Mouse (Mus musculus) heart, embryonic 15.5 days (tissue): ENCODE measurements around the gene Olfr1291-ps1. TPM values are rescaled to one million over a fixed set of nuclear protein-coding genes. Genes with fewer than 3 reads are reported as not detected.

ENCODE experiments used
- ATAC-seq: fragments of 200-750 bp; cut with Nextera tagmentation; replicated peaks from 2 replicates; pipeline ENCODE4 v1.8.0; 2017; ENCODE audit warnings: low read depth, moderate TSS enrichment; ENCODE audit not compliant: insufficient number of reproducible peaks, insufficient read depth, low FRiP score
- H3K27ac ChIP-seq: fragments of 300-500 bp; sonication (generic); 2 replicates; pipeline ENCODE4 v1.5.1; 2015; ENCODE audit warnings: mild to moderate bottlenecking, inconsistent platforms
- H3K27me3 ChIP-seq: fragments of 300-500 bp; sonication (generic); 2 replicates; pipeline ENCODE4 v1.6.1; 2015; ENCODE audit warnings: inconsistent platforms
- H3K36me3 ChIP-seq: fragments of 300-500 bp; sonication (generic); 2 replicates; pipeline ENCODE4 v1.6.1; 2015; ENCODE audit warnings: mild to moderate bottlenecking, inconsistent platforms
- H3K4me1 ChIP-seq: fragments of 300-500 bp; sonication (generic); replicated peaks from 2 replicates; pipeline ENCODE4 v1.6.1; 2015; ENCODE audit warnings: inconsistent platforms
- H3K4me2 ChIP-seq: fragments of 300-500 bp; sonication (generic); 2 replicates; pipeline ENCODE4 v1.6.1; 2015; ENCODE audit warnings: inconsistent platforms, mild to moderate bottlenecking, moderate library complexity
- H3K4me3 ChIP-seq: fragments of 300-500 bp; sonication (generic); 2 replicates; pipeline ENCODE4 v1.5.1; 2015; ENCODE audit warnings: mild to moderate bottlenecking, inconsistent platforms
- H3K9ac ChIP-seq: fragments of 300-500 bp; sonication (generic); 2 replicates; pipeline ENCODE4 v1.6.1; 2015; ENCODE audit warnings: mild to moderate bottlenecking, inconsistent platforms
- H3K9me3 ChIP-seq: fragments of 300-500 bp; sonication (generic); replicated peaks from 2 replicates; pipeline ENCODE4 v1.6.1; 2016; ENCODE audit warnings: inconsistent platforms
- WGBS: fragments of 180-500 bp; shearing (Covaris S2); methylation state at CpG from one replicate; pipeline ENCODE4 v1.1.7; 2015; ENCODE audit warnings: mixed read lengths; 5-methylcytosine and 5-hydroxymethylcytosine counted together
- polyA plus RNA-seq: library from polyadenylated mRNA; unstranded; fragments of >200 nt; fragmentation: Nextera tagmentation; extraction: Ambion mirVana; gene quantifications from 2 replicates; pipeline ENCODE4 v1.2.1, GENCODE M21; 2015

Olfr1291-ps1 gene
- polyA plus RNA-seq, result not detected in 2 replicates

- 81% methylated on average over 3 of the region's 3 CpGs for WGBS
- Histone ChIP-seq H3K4me1 (no peaks in the 10 kb centered on the region), H3K27me3 (no peaks in the 10 kb centered on the region), H3K9ac (no peak within 1 kb of the TSS), H3K4me3 (no peak within 1 kb of the TSS), H3K9me3 (no peaks in the 10 kb centered on the region), H3K27ac (no peak within 1 kb of the TSS), H3K36me3 (no peaks in the 10 kb centered on the region), H3K4me2 (no peak within 1 kb of the TSS)
- ATAC-seq, result no peak
Measured at GRCm38 (mm10) chr2:111496880-111497279, at the start of gene Olfr1291-ps1. Gene Olfr1291-ps1 (plus strand): TSS chr2:111497180.

- 64% methylated on average over 1 of the region's 1 CpGs for WGBS
- Histone ChIP-seq H3K4me1 (no peaks in the 10 kb centered on the region), H3K9ac (no peak within 1 kb of the TSS), H3K36me3 (no peaks in the 10 kb centered on the region), H3K27me3 (no peaks in the 10 kb centered on the region), H3K9me3 (no peaks in the 10 kb centered on the region), H3K4me2 (no peak within 1 kb of the TSS), H3K27ac (no peak within 1 kb of the TSS), H3K4me3 (no peak within 1 kb of the TSS)
- ATAC-seq, result no peak
Measured at GRCm38 (mm10) chr2:111448842-111449241, 48.1 kb upstream of the Olfr1291-ps1 start, which contains the start of gene Olfr1287. Gene Olfr1287 (plus strand): TSS chr2:111449142.

- no peak for ATAC-seq
- Histone ChIP-seq H3K4me2 (no peak within 1 kb of the TSS), H3K36me3 (no peaks in the 10 kb centered on the region), H3K9me3 (no peaks in the 10 kb centered on the region), H3K4me1 (no peaks in the 10 kb centered on the region), H3K27ac (no peak within 1 kb of the TSS), H3K9ac (no peak within 1 kb of the TSS), H3K4me3 (no peak within 1 kb of the TSS), H3K27me3 (no peaks in the 10 kb centered on the region)
- 90% methylated on average over 1 of the region's 1 CpGs for WGBS
Measured at GRCm38 (mm10) chr2:111473801-111474200, 23.2 kb upstream of the Olfr1291-ps1 start, which contains the start of gene Olfr1288. Gene Olfr1288 (plus strand): TSS chr2:111474101.

- Histone ChIP-seq H3K9me3 (no peaks in the 10 kb centered on the region), H3K4me1 (no peaks in the 10 kb centered on the region), H3K9ac (no peak within 1 kb of the TSS), H3K27ac (no peak within 1 kb of the TSS), H3K4me2 (no peak within 1 kb of the TSS), H3K36me3 (no peaks in the 10 kb centered on the region), H3K4me3 (no peak within 1 kb of the TSS), H3K27me3 (no peaks in the 10 kb centered on the region)
- no peak for ATAC-seq
- 60% methylated on average over 1 of the region's 1 CpGs for WGBS
Measured at GRCm38 (mm10) chr2:111480519-111480918, 16.5 kb upstream of the Olfr1291-ps1 start, which contains the start of gene Olfr1289. Gene Olfr1289 (plus strand): TSS chr2:111480819.

GRCm38 (mm10) chr2:111493729-111494128 lies 3.3 kb upstream of the Olfr1291-ps1 start, which contains the start of gene Olfr1290:
Gene Olfr1290 (minus strand): TSS chr2:111493829.
- no peaks in the 10 kb centered on the region for H3K27me3 ChIP-seq
- H3K9me3 ChIP-seq, result no peaks in the 10 kb centered on the region
- H3K36me3 ChIP-seq, result no peaks in the 10 kb centered on the region
- ATAC-seq, result no peak
- no peak within 1 kb of the TSS for H3K4me2 ChIP-seq
- H3K4me3 ChIP-seq, result no peak within 1 kb of the TSS
- 67% methylated on average over 5 of the region's 5 CpGs for WGBS
- no peak within 1 kb of the TSS for H3K9ac ChIP-seq
- H3K27ac ChIP-seq, result no peak within 1 kb of the TSS
- no peaks in the 10 kb centered on the region for H3K4me1 ChIP-seq

GRCm38 (mm10) chr2:111517451-111517850 lies 20.5 kb downstream of the Olfr1291-ps1 start:
- no peak overlapping the region for H3K27ac ChIP-seq
- WGBS, result 84% methylated on average over 10 of the region's 10 CpGs

GRCm38 (mm10) chr2:111524903-111525302 lies 27.9 kb downstream of the Olfr1291-ps1 start, which contains the start of gene Olfr1293-ps:
Gene Olfr1293-ps (plus strand): TSS chr2:111525203.
- Histone ChIP-seq H3K9me3 (no peaks in the 10 kb centered on the region), H3K27me3 (no peaks in the 10 kb centered on the region), H3K4me1 (no peaks in the 10 kb centered on the region), H3K4me3 (no peak within 1 kb of the TSS), H3K36me3 (no peaks in the 10 kb centered on the region), H3K9ac (no peak within 1 kb of the TSS), H3K27ac (no peak within 1 kb of the TSS), H3K4me2 (no peak within 1 kb of the TSS)
- WGBS, result 81% methylated on average over 1 of the region's 1 CpGs
- ATAC-seq, result no peak

More at GRCm38 (mm10) chr2:111517451-111517850, 20.5 kb downstream of the Olfr1291-ps1 start:
- Histone ChIP-seq H3K4me1 (no peaks in the 10 kb centered on the region), H3K36me3 (no peaks in the 10 kb centered on the region), H3K4me3 (no peak overlapping the region), H3K4me2 (no peak overlapping the region), H3K9me3 (no peaks in the 10 kb centered on the region), H3K9ac (no peak overlapping the region), H3K27me3 (no peaks in the 10 kb centered on the region)
- no peak for ATAC-seq

GRCm38 (mm10) chr2:111540191-111540590 lies 43.2 kb downstream of the Olfr1291-ps1 start, which contains the start of gene Olfr1294:
Gene Olfr1294 (minus strand): TSS chr2:111540291.
- H3K4me2 ChIP-seq, result no peak within 1 kb of the TSS
- no peaks in the 10 kb centered on the region for H3K9me3 ChIP-seq
- no peaks in the 10 kb centered on the region for H3K36me3 ChIP-seq
- no peaks in the 10 kb centered on the region for H3K4me1 ChIP-seq
- no peak for ATAC-seq
- H3K9ac ChIP-seq, result no peak within 1 kb of the TSS
- no peak within 1 kb of the TSS for H3K4me3 ChIP-seq
- H3K27ac ChIP-seq, result no peak within 1 kb of the TSS
- WGBS, result 37% methylated on average over 1 of the region's 1 CpGs
- no peaks in the 10 kb centered on the region for H3K27me3 ChIP-seq

Other genes with a start within 250 kb of the Olfr1291-ps1 start
- gene Olfr1276, start 242.7 kb upstream of the Olfr1291-ps1 start, polyA plus RNA-seq, result not detected in 2 replicates
- gene Olfr1277, start 223.1 kb upstream of the Olfr1291-ps1 start, polyA plus RNA-seq, result not detected in 2 replicates
- not detected in 2 replicates for gene Olfr1278, start 207.0 kb upstream of the Olfr1291-ps1 start, polyA plus RNA-seq
- gene Olfr1279, start 196.5 kb upstream of the Olfr1291-ps1 start, polyA plus RNA-seq, result not detected in 2 replicates
- gene Olfr1280, start 183.2 kb upstream of the Olfr1291-ps1 start, polyA plus RNA-seq, result not detected in 2 replicates
- gene Olfr1281, start 170.7 kb upstream of the Olfr1291-ps1 start, polyA plus RNA-seq, result not detected in 2 replicates
- not detected in 2 replicates for gene Olfr1282, start 161.1 kb upstream of the Olfr1291-ps1 start, polyA plus RNA-seq
- not detected in 2 replicates for gene Olfr1283, start 130.4 kb upstream of the Olfr1291-ps1 start, polyA plus RNA-seq
- gene Olfr1284, start 121.7 kb upstream of the Olfr1291-ps1 start, polyA plus RNA-seq, result not detected in 2 replicates
- gene Olfr1286, start 74.1 kb upstream of the Olfr1291-ps1 start, polyA plus RNA-seq, result not detected in 2 replicates
- not detected in 2 replicates for gene Olfr1287, start 48.0 kb upstream of the Olfr1291-ps1 start, polyA plus RNA-seq
- gene Olfr1288, start 23.1 kb upstream of the Olfr1291-ps1 start, polyA plus RNA-seq, result not detected in 2 replicates
- gene Olfr1289, start 16.4 kb upstream of the Olfr1291-ps1 start, polyA plus RNA-seq, result not detected in 2 replicates
- gene Olfr1290, start 3.4 kb upstream of the Olfr1291-ps1 start, polyA plus RNA-seq, result not detected in 2 replicates
- gene Olfr1293-ps, start 28.0 kb downstream of the Olfr1291-ps1 start, polyA plus RNA-seq, result not detected in 2 replicates
- gene Olfr1294, start 43.1 kb downstream of the Olfr1291-ps1 start, polyA plus RNA-seq, result not detected in 2 replicates
- not detected in 2 replicates for gene Olfr1295, start 72.5 kb downstream of the Olfr1291-ps1 start, polyA plus RNA-seq
- gene Olfr1297, start 129.3 kb downstream of the Olfr1291-ps1 start, polyA plus RNA-seq, result not detected in 2 replicates
- not detected in 2 replicates for gene Olfr1298, start 152.0 kb downstream of the Olfr1291-ps1 start, polyA plus RNA-seq
- gene Olfr1299, start 164.2 kb downstream of the Olfr1291-ps1 start, polyA plus RNA-seq, result not detected in 2 replicates